22 mouse cellular contexts compared by ENCODE assay signal in genomic region chr2:13084223-13084622, GRCm38 (mm10).
DNase-seq lines count a peak whose midpoint lies in the region; ATAC-seq lines count a peak whose summit lies in the region.
"Had no signal": no experiment of that assay in that cellular context is flagged by ENCODE, and none has a peak within 500 bp of the region (broad histone marks: within the 10 kb centered on the region; RNA-seq: fewer than 3 reads in every experiment).

No protein-coding gene starts in this region.

- H3K4me1 ChIP-seq in neural tube, embryonic 11.5 days (ENCODE audit: control insufficient read depth, insufficient read depth, low read length): no peaks in the 10 kb centered on the region
- peaks cover 15% of the 10 kb centered on the region for H3K4me1 ChIP-seq in neural tube, embryonic 13.5 days (replicated peaks)
- H3K4me1 ChIP-seq: embryonic facial prominence, embryonic 10.5 days; limb, embryonic 15.5 days; stomach, embryonic 15.5 days had no signal

- ATAC-seq in neural tube, embryonic 11.5 days (ENCODE audit: insufficient read depth, low FRiP score, low TSS enrichment): peak; percentile 53
- ATAC-seq in neural tube, embryonic 13.5 days (ENCODE audit: low read depth): peak; percentile 67
- ATAC-seq: forebrain, postnatal 0 days; Patski had no signal

- H3K27me3 ChIP-seq in neural tube, embryonic 11.5 days (ENCODE audit: control insufficient read depth, insufficient read depth, low read length): no peaks in the 10 kb centered on the region
- H3K27me3 ChIP-seq in neural tube, embryonic 13.5 days: no peaks in the 10 kb centered on the region
- H3K27me3 ChIP-seq: limb, embryonic 15.5 days; Patski; stomach, embryonic 15.5 days had no signal

- H3K9me3 ChIP-seq in neural tube, embryonic 11.5 days (ENCODE audit: control insufficient read depth, low read length): no peaks in the 10 kb centered on the region
- H3K9me3 ChIP-seq in neural tube, embryonic 13.5 days: no peaks in the 10 kb centered on the region
- H3K9me3 ChIP-seq: embryonic facial prominence, embryonic 10.5 days; limb, embryonic 15.5 days; stomach, embryonic 15.5 days had no signal

- WGBS in neural tube, embryonic 11.5 days: 53% methylated on average over 5 of the region's 5 CpGs
- WGBS in neural tube, embryonic 13.5 days: 30% methylated on average over 5 of the region's 5 CpGs

- no peak overlapping the region for H3K4me2 ChIP-seq in neural tube, embryonic 11.5 days (ENCODE audit: low read depth)
- no peak overlapping the region for H3K4me2 ChIP-seq in neural tube, embryonic 13.5 days
- H3K4me2 ChIP-seq: limb, embryonic 15.5 days; stomach, embryonic 15.5 days had no signal

- H3K27ac ChIP-seq in neural tube, embryonic 11.5 days (ENCODE audit: low read depth, low read length): no peak overlapping the region
- no peak overlapping the region; the same call in 1 of the 2 replicates for H3K27ac ChIP-seq in neural tube, embryonic 13.5 days (replicated peaks)
- H3K27ac ChIP-seq: embryonic facial prominence, embryonic 10.5 days; limb, embryonic 15.5 days; stomach, embryonic 15.5 days had no signal

- no peaks in the 10 kb centered on the region for H3K36me3 ChIP-seq in neural tube, embryonic 11.5 days (ENCODE audit: control insufficient read depth, insufficient read depth, low read length)
- no peaks in the 10 kb centered on the region for H3K36me3 ChIP-seq in neural tube, embryonic 13.5 days
- H3K36me3 ChIP-seq: embryonic facial prominence, embryonic 10.5 days; limb, embryonic 15.5 days; stomach, embryonic 15.5 days had no signal

- no peak overlapping the region for H3K9ac ChIP-seq in neural tube, embryonic 11.5 days (ENCODE audit: low read length)
- H3K9ac ChIP-seq in neural tube, embryonic 13.5 days: no peak overlapping the region
- H3K9ac ChIP-seq: forebrain, postnatal 0 days; limb, embryonic 15.5 days; stomach, embryonic 15.5 days had no signal

- DNase-seq in embryo, embryonic 10.5 days (ENCODE audit: low spot score): peak; percentile 33
- DNase-seq in embryo, embryonic 10 days (ENCODE audit: low spot score): no peak
- peak; percentile 31 for DNase-seq in neural tube, embryonic 11.5 days (ENCODE audit: low spot score)
- no peak for DNase-seq in neural tube, embryonic 10.5 days (ENCODE audit: extremely low spot score, low spot score)
- DNase-seq in mesoderm, embryonic 11.5 days (ENCODE audit: low read depth, low spot score): peak; percentile 43
- DNase-seq in kidney, postnatal 25 days: no peak
- DNase-seq in ovary, adult 18-20 months (ENCODE audit: low spot score): no peak
- DNase-seq: adrenal gland, postnatal 10 days; cerebellum, adult 11-12 months; cerebellum, postnatal 14 days; forebrain, postnatal 0 days; kidney, adult 11 months; lung, postnatal 10 days; right cerebral cortex, postnatal 25 days; thymus, adult 18-20 months; thymus, postnatal 4 days had no signal

- no peak overlapping the region for H3K4me3 ChIP-seq in neural tube, embryonic 11.5 days (ENCODE audit: low read depth, low read length)
- H3K4me3 ChIP-seq in neural tube, embryonic 13.5 days: no peak overlapping the region
- H3K4me3 ChIP-seq: embryonic facial prominence, embryonic 10.5 days; limb, embryonic 15.5 days; myocyte; stomach, embryonic 15.5 days had no signal

Comparison
In these comparisons a context has a peak if more than half of its experiments do, and no peak if none do; other contexts are left out.
1. DNase-seq: peak in embryo, embryonic 10.5 days (single experiment), neural tube, embryonic 11.5 days (single experiment) and mesoderm, embryonic 11.5 days (single experiment); none in embryo, embryonic 10 days (single experiment), neural tube, embryonic 10.5 days (single experiment), kidney, postnatal 25 days (0 of 2) and ovary, adult 18-20 months (single experiment).